Comparison of ENCODE assay signal across 16 mouse cellular contexts in genomic region chr7:121890636-121891360, GRCm38 (mm10). TPM values are rescaled to one million over a fixed set of nuclear protein-coding genes. Genes with fewer than 3 reads are reported as not detected.
DNase-seq lines count a peak whose midpoint lies in the region.
"Had no signal": no experiment of that assay in that cellular context is flagged by ENCODE, and none has a peak within 500 bp of the region (broad histone marks: within the 10 kb centered on the region; RNA-seq: fewer than 3 reads in every experiment).

No protein-coding gene starts in this region.

- no peak overlapping the region for H3K4me3 ChIP-seq in heart, embryonic 10.5 days
- H3K4me3 ChIP-seq: limb, embryonic 13.5 days; neural tube, embryonic 12.5 days had no signal

- H3K36me3 ChIP-seq in heart, embryonic 10.5 days = no peaks in the 10 kb centered on the region
- H3K36me3 ChIP-seq: limb, embryonic 13.5 days; neural tube, embryonic 12.5 days had no signal

- H3K27ac ChIP-seq in heart, embryonic 10.5 days = no peak overlapping the region
- H3K27ac ChIP-seq: kidney, postnatal 0 days; limb, embryonic 13.5 days; neural tube, embryonic 12.5 days had no signal

- peak; percentile 46 for DNase-seq in layer of hippocampus, adult 11-12 months (ENCODE audit: low spot score)
- no peak for DNase-seq in layer of hippocampus, postnatal 36 days
- DNase-seq in A20 (ENCODE audit: low read depth, low spot score) = peak; percentile 22
- peak; percentile 89 for DNase-seq in brain, adult 2 months (ENCODE audit: low read depth, low spot score)
- peak; percentile 71 to 77 for DNase-seq in left cerebral cortex, adult 9 months (ENCODE audit: low spot score in 2 of 2)
- no peak for DNase-seq in kidney, postnatal 10 days
- no peak for DNase-seq in heart, embryonic 10.5 days (ENCODE audit: low spot score)
- DNase-seq in thymus, postnatal 4 days = no peak
- DNase-seq: cerebellum, adult 9-10 months; heart, postnatal 36 days; lung, embryonic 14.5 days had no signal

- H3K4me1 ChIP-seq in heart, embryonic 10.5 days = no peaks in the 10 kb centered on the region
- H3K4me1 ChIP-seq: limb, embryonic 13.5 days; neural tube, embryonic 12.5 days had no signal

- no peaks in the 10 kb centered on the region for H3K9me3 ChIP-seq in heart, embryonic 10.5 days
- H3K9me3 ChIP-seq: limb, embryonic 13.5 days; neural tube, embryonic 12.5 days had no signal

- no peaks in the 10 kb centered on the region for H3K27me3 ChIP-seq in heart, embryonic 10.5 days (ENCODE audit: insufficient read depth, poor library complexity, severe bottlenecking)
- H3K27me3 ChIP-seq: limb, embryonic 13.5 days; neural tube, embryonic 12.5 days; Patski had no signal

- 93% methylated on average over 13 of the region's 13 CpGs for WGBS in heart, embryonic 10.5 days

RNA-seq across cellular contexts. Expression of gene Scnn1b, which starts 26.0 kb away (rescaled TPM):
- total RNA-seq in layer of hippocampus, postnatal 36 days (2021) = under 1 TPM in 1 of 2 experiments, not detected in 1; 0.30 TPM
- 0.30 TPM in 1 of 2 replicates, not detected in the other for polyA plus RNA-seq in heart, embryonic 10.5 days (2016; fragmentation: Nextera tagmentation; extraction: Ambion mirVana)
- total RNA-seq: heart, postnatal 36 days; megakaryocyte progenitor cell, adult 5-6 weeks had no signal
- polyA plus RNA-seq: neural tube, embryonic 12.5 days had no signal

Comparison
In these comparisons a context has a peak if more than half of its experiments do, and no peak if none do; other contexts are left out.
1. DNase-seq: peak in layer of hippocampus, adult 11-12 months (single experiment), A20 (single experiment), brain, adult 2 months (single experiment) and left cerebral cortex, adult 9 months (2 of 2); none in layer of hippocampus, postnatal 36 days (0 of 2), kidney, postnatal 10 days (single experiment), heart, embryonic 10.5 days (single experiment) and thymus, postnatal 4 days (single experiment).